Mouse (Mus musculus) Patski (cell line): ENCODE measurements around the gene Vwa2. TPM values are rescaled to one million over a fixed set of nuclear protein-coding genes. Genes with fewer than 3 reads are reported as not detected.

Experiments
- ATAC-seq: fragments of 100-300 bp; one replicate; pipeline ENCODE4 v1.8.0; 2021
- CTCF ChIA-PET: fragments of 350-600 bp; sonication (Branson Sonifier 250); formaldehyde crosslinking; loops from one replicate; lab custom pipeline; 2022; ENCODE audit warnings: inconsistent platforms; lab: Charles Lee
- POLR2A ChIA-PET: fragments of 350-600 bp; sonication (Branson Sonifier 250); formaldehyde crosslinking; loops from one replicate; lab custom pipeline; 2022; ENCODE audit warnings: antibody characterized with exemption, inconsistent platforms; lab: Charles Lee
- DNase-seq: peaks from one replicate; pipeline ENCODE4 v3.0.0-alpha.2; 2011; ENCODE audit warnings: low read depth, low spot score
- H3K27me3 ChIP-seq: fragments of 371-371 bp; one replicate; pipeline ENCODE4 v1.5.1; 2021
- CTCF ChIP-seq: fragments of 100-300 bp; IDR thresholded peaks from one replicate; pipeline ENCODE4 v1.5.1; 2021
- in situ Hi-C: fragments of 300-500 bp; cut with MboI; formaldehyde crosslinking; loops from 3 replicates; pipeline ENCODE4 v1.11.1; 2018; ENCODE audit warnings: low pct_unique_long_range_greater_than_20kb, mixed read lengths
- polyA plus RNA-seq: library from polyadenylated mRNA; unstranded; gene quantifications from one replicate; pipeline ENCODE4 v1.2.3, GENCODE M21; 2021

Vwa2 gene
- polyA plus RNA-seq = 1.8 TPM

DNA sequence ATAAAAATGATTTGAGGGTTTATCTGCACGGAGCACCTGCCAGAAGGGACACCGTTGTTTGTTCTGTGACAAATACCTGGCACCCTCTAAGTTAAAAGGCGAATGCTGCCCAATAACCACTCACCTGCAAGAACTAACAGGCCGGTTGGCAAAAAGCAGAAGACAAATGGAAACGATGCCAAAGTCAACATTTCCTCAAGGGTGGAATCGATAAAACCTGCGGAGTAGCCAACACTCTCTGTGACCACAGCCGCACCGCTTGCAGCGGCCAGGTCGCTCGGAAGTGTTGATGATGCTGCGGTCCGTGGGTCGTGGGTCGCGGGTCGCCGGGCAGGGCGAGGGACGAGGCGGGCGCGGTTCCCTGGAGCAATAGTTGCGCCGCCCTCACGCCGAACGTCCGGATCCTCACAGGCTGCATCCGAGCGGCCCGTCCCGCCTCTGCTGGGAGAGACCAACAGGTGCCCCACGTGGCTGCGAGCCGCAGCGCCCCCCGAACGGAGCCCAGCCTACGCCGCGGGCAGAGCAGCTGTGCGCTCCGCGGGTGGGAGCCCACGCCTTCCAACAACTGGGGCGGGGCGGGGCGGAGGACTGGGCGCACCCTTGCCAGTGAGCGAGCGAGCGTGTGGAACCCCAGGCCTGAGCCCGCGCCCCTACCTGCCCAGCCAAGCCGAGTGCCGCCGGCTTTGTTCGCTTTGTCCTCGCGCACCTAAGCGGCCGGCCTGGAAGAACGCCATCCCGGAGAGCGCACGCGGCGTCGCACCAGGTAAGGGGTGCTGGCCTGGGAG is at the start of gene Vwa2:
Gene Vwa2 (plus strand): TSS at position 434 of the 785 bp plus-strand sequence.
- H3K27me3 ChIP-seq = peaks cover 4% of the 10 kb centered on the region
- ChIA-PET POLR2A (no interaction called here), CTCF (interaction anchor here (0.8 to 1.5 kb wide), 3 partner anchors 11 to 33 kb away, joined by 3 to 4 read pairs (median 3); no protein-coding TSS in a partner anchor)
- ATAC-seq (peak; percentile 44), DNase-seq (no peak)
- in situ Hi-C loops = no loop called here
- TF ChIP-seq CTCF = no peak

DNA sequence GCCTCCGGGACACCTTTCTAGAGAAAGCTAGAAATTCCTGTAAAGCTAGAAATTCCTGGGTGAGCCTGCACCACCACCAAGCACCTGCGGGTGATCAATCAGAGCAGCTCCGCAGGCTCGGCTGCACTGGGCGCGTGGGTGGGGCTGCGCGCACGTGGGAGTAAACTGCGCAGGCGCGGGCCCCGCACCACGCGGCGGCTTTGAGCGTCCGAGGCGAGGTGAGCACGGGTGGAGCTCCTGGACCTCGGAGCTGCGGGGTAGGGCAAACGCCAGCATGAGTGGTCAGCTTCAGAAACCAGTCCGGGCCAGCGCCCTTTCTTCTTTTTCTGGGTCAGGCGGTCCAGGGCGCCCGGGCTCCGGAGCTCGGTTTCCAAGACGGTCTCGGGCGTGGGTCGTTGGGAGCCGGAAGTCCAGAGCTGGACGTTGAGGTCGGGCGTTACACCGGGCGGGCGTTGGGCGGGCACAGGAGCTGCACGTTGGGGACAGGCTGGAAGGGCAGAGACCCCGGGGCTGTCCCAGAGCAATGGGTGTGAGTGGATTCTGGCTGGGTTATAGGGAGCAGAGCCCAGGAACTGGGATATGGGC is 47.9 kb upstream of the Vwa2 start, which contains the start of gene Tdrd1:
Gene Tdrd1 (plus strand): TSS at position 163 of the 585 bp plus-strand sequence.
- POLR2A ChIA-PET = no interaction called here
- in situ Hi-C loops = no loop called here
- peaks cover 15% of the 10 kb centered on the region for H3K27me3 ChIP-seq
- CTCF ChIA-PET = no interaction called here
- DNase-seq = no peak
- no peak for ATAC-seq
- TF ChIP-seq CTCF = no peak

DNA sequence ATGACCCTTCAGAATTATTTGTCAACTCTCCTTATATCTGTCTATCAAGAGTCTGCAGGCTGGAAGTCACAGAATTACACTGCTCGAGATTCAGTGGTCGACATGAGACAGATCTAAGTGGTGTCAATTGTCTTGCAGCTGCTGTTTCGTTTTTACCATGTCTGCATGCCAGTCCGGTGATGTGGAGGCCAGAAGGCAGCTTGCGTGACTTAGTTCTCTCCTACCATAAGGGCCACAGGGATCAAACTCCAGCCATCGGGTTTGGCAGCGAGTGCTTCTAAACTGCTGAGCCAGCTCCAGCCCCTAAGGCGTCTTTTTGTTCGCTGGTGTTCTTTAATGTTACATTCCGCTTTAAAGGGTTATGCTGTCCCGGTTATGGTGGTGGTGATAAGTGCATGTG is 45.7 kb upstream of the Vwa2 start:
- POLR2A ChIA-PET = no interaction called here
- TF ChIP-seq CTCF = no peak
- DNase-seq (no peak), ATAC-seq (no peak)
- CTCF ChIA-PET = no interaction called here
- in situ Hi-C loops = no loop called here
- H3K27me3 ChIP-seq = peaks cover 31% of the 10 kb centered on the region

DNA sequence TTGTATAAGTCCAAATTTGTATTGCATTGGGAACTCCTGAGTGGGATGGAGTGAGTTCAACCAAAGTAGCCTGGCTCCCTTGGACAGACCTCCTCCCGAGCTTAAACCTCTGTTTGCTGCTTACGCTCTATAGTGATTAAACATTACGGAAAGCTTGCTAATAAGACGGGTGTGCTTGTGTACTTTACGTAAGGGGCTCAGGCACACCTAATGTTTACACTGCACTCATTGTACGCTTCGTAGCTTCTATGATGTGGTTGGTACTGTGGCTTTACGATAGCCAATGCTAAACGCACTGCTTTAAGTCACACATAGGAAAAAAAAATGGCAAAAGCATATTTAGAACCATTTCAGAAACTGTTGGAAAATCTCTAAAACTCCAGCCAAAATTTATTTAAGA is 44.8 kb upstream of the Vwa2 start:
- no peak for TF ChIP-seq CTCF
- ATAC-seq (no peak), DNase-seq (no peak)
- CTCF ChIA-PET = no interaction called here
- in situ Hi-C loops = no loop called here
- peaks cover 31% of the 10 kb centered on the region for H3K27me3 ChIP-seq
- POLR2A ChIA-PET = no interaction called here

DNA sequence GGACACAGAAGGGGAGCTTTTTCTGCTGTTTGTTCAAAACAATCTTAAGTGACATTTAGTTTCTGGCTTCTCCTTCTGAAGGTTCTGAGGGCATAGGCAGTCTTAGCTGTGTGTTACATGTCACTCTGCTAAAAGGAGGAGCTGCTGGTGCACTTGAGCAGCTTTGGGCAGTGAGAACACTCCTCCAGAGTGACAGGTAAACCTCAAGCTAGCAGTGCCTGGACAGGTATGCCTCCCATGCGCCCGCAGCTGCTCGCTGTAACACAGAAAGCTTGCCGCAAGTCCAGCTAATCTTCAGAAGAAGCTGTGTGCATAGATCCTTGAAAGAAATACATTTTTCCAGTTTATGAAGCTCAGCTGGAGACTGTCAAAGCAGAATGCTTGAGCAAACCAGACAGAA is 43.9 kb upstream of the Vwa2 start:
- TF ChIP-seq CTCF = no peak

DNA sequence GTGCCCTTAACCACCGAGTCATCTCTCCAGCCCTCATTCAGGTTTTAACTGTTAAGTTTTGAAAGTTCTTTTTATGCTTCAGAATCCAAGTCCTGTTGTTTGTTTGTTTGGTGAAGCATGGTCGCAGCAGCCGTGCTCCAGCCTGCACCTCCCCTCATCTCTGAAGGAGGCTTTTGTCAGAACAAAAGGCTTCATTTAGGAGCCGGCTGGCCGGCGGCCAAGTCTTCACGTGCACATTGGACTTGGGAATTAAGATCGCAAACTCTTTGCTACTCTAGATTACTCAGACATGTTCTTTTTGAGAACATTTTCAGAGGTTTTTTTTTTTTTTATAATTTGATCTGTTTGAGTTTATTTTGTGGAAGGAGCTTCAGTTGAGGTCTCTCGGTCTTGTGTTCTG is 38.7 kb upstream of the Vwa2 start:
- ChIA-PET CTCF (no interaction called here), POLR2A (no interaction called here)
- ATAC-seq (no peak), DNase-seq (no peak)
- in situ Hi-C loops = no loop called here
- peaks cover 38% of the 10 kb centered on the region for H3K27me3 ChIP-seq
- no peak for TF ChIP-seq CTCF

More for the DNA sequence above, 43.9 kb upstream of the Vwa2 start:
- H3K27me3 ChIP-seq = peaks cover 31% of the 10 kb centered on the region
- ChIA-PET POLR2A (no interaction called here), CTCF (interaction anchor here (1.1 to 1.6 kb wide), 2 partner anchors 11 to 21 kb away, joined by 3 to 4 read pairs; no protein-coding TSS in a partner anchor)
- in situ Hi-C loops = no loop called here
- ATAC-seq = no peak
- DNase-seq = peak; percentile 24

DNA sequence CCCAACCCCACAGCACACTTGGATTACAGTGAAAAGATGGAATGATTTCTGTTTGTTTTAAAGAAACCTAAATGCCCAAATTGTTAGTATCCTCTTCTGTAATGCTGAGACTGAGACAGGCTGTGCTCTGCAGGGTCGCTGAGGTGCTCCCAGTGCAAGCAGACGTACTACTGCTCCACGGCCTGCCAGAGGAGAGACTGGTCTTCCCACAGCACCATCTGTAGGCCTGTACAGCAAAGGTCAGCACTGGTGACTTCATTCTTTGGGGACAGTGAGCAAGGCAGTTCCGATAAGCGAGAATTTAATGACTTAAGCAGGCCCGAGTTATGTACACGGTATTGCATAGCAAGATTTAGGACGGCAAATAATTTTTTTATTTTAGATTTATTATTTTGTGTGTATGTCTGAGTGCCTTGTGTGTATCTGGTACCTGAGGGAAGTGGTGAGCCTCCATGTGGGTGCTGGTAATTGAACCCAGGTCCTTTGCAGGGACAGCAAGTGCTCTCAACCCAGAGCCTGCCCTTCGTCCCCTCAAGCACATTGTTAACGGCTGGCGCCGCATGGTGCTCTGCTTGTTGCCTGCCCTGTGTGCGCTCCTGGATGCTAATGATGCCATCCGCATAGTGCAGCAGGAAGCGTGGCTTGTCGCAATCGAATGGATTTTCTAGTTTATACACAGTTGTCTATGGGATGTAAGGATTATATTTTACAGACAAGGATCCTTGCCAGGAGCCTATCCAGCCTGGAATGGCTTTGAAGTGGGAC is 34.9 kb upstream of the Vwa2 start:
- ATAC-seq = no peak
- H3K27me3 ChIP-seq = peaks cover 28% of the 10 kb centered on the region
- ChIA-PET CTCF (no interaction called here), POLR2A (no interaction called here)
- no peak for DNase-seq
- no peak for TF ChIP-seq CTCF
- in situ Hi-C loops = no loop called here

DNA sequence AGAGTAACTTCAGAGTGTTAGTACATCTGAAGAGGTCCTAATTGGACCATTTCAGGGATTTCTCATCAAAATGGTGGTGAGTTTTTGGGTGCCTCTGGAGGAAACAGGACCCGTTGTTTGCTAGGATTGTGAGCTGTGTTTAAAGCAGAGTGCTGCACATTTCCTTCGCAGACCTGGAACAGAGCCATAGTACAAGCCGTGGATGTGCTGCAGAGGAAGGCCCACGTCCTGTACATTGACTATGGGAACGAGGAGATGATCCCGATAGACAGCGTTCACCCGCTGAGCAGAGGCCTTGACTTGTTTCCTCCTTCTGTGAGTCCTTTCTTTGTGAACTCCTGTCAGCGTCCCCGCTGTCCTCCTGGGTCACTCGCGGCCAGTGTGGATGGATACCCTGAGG is 31.1 kb upstream of the Vwa2 start:
- TF ChIP-seq CTCF = no peak
- ChIA-PET POLR2A (interaction anchor here (0.9 kb wide), 1 partner anchor 34 kb away, joined by 3 read pairs; no protein-coding TSS in a partner anchor), CTCF (no interaction called here)
- peaks cover 17% of the 10 kb centered on the region for H3K27me3 ChIP-seq
- no peak for DNase-seq
- in situ Hi-C loops = no loop called here
- no peak for ATAC-seq

DNA sequence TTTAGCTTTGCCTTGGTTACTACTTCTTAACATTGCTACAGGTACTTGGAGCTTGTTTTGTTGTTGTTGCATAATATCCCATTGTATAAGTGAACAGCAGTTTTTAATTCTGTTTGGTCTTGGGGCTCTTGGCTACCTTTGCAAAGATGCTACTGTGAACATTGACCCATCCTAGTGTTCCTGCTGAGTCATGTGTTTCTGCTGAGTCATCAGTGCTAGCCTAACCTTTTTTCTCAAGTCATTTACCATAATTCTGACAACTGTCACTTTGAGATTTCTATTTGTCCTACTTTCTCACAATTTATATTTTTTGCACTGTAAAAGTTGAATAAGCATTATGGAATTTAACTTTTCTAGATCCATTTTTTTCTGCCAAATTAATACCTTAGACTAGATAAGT is 21.5 kb upstream of the Vwa2 start:
- TF ChIP-seq CTCF = no peak
- no peak for ATAC-seq
- peaks cover 9% of the 10 kb centered on the region for H3K27me3 ChIP-seq
- in situ Hi-C loops = no loop called here
- CTCF ChIA-PET = interaction anchor here (2.5 kb wide), 1 partner anchor 15 kb away, joined by 6 read pairs; no protein-coding TSS in a partner anchor
- no peak for DNase-seq
- POLR2A ChIA-PET = no interaction called here

DNA sequence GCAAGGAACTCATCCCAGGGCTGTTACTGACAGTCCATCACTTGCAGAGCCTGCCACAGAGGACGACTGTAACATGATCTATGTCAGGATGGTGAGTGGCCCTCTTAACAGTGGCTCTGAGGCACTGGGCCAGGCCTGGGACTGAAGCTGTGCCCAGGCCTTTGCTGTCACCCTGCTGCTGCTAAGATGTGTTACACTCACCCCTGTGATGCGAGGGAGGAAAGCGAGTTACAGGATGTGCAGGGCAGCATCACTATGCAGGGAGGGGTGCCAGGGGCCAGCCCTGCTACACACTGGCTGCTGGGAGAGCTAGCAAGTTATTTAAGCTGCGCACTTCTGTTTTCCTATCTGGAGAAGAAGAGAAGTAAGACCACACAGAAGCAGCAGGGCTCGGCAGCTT is 17.6 kb upstream of the Vwa2 start:
- TF ChIP-seq CTCF = no peak
- in situ Hi-C loops = no loop called here
- DNase-seq = no peak
- ATAC-seq = no peak
- POLR2A ChIA-PET = no interaction called here
- CTCF ChIA-PET = no interaction called here
- peaks cover 19% of the 10 kb centered on the region for H3K27me3 ChIP-seq
